Mouse (Mus musculus): ENCODE measurements around the gene Olfr815. TPM values are rescaled to one million over a fixed set of nuclear protein-coding genes. Genes with fewer than 3 reads are reported as not detected.

Olfr815 gene
- not detected for polyA plus RNA-seq (2014; fragmentation: Illumina TruSeq; extraction: RNeasy Lipid Tissue Mini Kit (QIAGEN cat#74804); ENCODE audit: low read depth, low replicate concordance)

DNA sequence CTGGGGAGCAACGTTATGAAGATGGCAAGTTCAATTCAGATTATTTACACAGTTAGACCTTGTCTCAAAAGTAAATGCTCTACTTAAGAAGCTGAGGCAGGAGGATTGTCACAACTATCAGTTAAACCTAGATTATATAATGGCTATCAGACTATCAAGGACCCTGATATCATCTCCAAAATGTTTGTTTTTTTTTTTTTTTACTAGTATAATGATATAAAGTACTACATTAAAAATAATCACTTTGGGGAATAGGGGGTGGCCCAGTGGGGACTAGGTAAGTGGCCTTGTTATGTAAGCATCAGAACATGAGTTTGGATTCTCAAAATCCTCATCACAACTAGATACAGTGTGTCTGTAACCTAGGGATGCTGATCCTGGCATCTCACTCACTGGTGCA is at the start of gene Olfr815:
Gene Olfr815 (minus strand): TSS at position 101 of the 400 bp plus-strand sequence.

DNA sequence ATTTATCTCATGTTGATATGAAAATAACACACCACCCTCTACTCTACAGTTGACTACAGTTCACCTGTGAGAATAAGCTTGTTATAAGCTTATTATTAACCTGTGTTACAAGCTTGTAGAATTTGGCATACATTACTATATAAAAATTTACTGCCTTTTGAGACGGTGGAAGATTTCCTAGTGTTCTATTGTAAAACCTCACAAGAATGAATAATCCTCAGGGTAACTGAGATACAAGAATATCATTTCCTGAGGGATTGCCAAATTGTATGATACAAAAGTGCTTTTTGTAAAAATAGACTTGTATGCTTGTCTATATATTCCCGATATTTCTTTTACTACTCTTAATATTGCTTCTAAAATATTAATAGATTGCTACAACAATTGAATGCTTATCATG is 43.3 kb upstream of the Olfr815 start, which contains the start of gene Olfr818:
Gene Olfr818 (minus strand): TSS at position 101 of the 400 bp plus-strand sequence.

GRCm38 (mm10) chr10:129915497-129915896 is 9.8 kb upstream of the Olfr815 start, which contains the start of gene Olfr816:
Gene Olfr816, minus strand, starts transcription at chr10:129915597.

GRCm38 (mm10) chr10:129879751-129880150 is 25.9 kb downstream of the Olfr815 start, which contains the start of gene Olfr814:
Gene Olfr814, minus strand, starts transcription at chr10:129879851.

GRCm38 (mm10) chr10:129855067-129855466 is 50.6 kb downstream of the Olfr815 start, which contains the start of gene Olfr813:
Gene Olfr813, plus strand, starts transcription at chr10:129855367.

Other genes with a start within 250 kb of the Olfr815 start
- gene Olfr800, start 248.2 kb downstream of the Olfr815 start, polyA plus RNA-seq (2014; fragmentation: Illumina TruSeq; extraction: RNeasy Lipid Tissue Mini Kit (QIAGEN cat#74804); ENCODE audit: low read depth, low replicate concordance), result not detected
- gene Olfr801, start 232.0 kb downstream of the Olfr815 start, polyA plus RNA-seq (2014; fragmentation: Illumina TruSeq; extraction: RNeasy Lipid Tissue Mini Kit (QIAGEN cat#74804); ENCODE audit: low read depth, low replicate concordance), result not detected
- gene Olfr802, start 217.7 kb downstream of the Olfr815 start, polyA plus RNA-seq (2014; fragmentation: Illumina TruSeq; extraction: RNeasy Lipid Tissue Mini Kit (QIAGEN cat#74804); ENCODE audit: low read depth, low replicate concordance), result not detected
- gene Olfr803, start 211.6 kb downstream of the Olfr815 start, polyA plus RNA-seq (2014; fragmentation: Illumina TruSeq; extraction: RNeasy Lipid Tissue Mini Kit (QIAGEN cat#74804); ENCODE audit: low read depth, low replicate concordance), result not detected
- gene Olfr804, start 202.7 kb downstream of the Olfr815 start, polyA plus RNA-seq (2014; fragmentation: Illumina TruSeq; extraction: RNeasy Lipid Tissue Mini Kit (QIAGEN cat#74804); ENCODE audit: low read depth, low replicate concordance), result not detected
- not detected for gene Olfr805, start 176.5 kb downstream of the Olfr815 start, polyA plus RNA-seq (2014; fragmentation: Illumina TruSeq; extraction: RNeasy Lipid Tissue Mini Kit (QIAGEN cat#74804); ENCODE audit: low read depth, low replicate concordance)
- gene Olfr806, start 163.9 kb downstream of the Olfr815 start, polyA plus RNA-seq (2014; fragmentation: Illumina TruSeq; extraction: RNeasy Lipid Tissue Mini Kit (QIAGEN cat#74804); ENCODE audit: low read depth, low replicate concordance), result not detected
- not detected for gene Olfr807, start 148.1 kb downstream of the Olfr815 start, polyA plus RNA-seq (2014; fragmentation: Illumina TruSeq; extraction: RNeasy Lipid Tissue Mini Kit (QIAGEN cat#74804); ENCODE audit: low read depth, low replicate concordance)
- not detected for gene Olfr808, start 140.4 kb downstream of the Olfr815 start, polyA plus RNA-seq (2014; fragmentation: Illumina TruSeq; extraction: RNeasy Lipid Tissue Mini Kit (QIAGEN cat#74804); ENCODE audit: low read depth, low replicate concordance)
- gene Olfr809, start 131.2 kb downstream of the Olfr815 start, polyA plus RNA-seq (2014; fragmentation: Illumina TruSeq; extraction: RNeasy Lipid Tissue Mini Kit (QIAGEN cat#74804); ENCODE audit: low read depth, low replicate concordance), result not detected
- gene Olfr810, start 111.0 kb downstream of the Olfr815 start, polyA plus RNA-seq (2014; fragmentation: Illumina TruSeq; extraction: RNeasy Lipid Tissue Mini Kit (QIAGEN cat#74804); ENCODE audit: low read depth, low replicate concordance), result not detected
- not detected for gene Olfr811, start 101.5 kb downstream of the Olfr815 start, polyA plus RNA-seq (2014; fragmentation: Illumina TruSeq; extraction: RNeasy Lipid Tissue Mini Kit (QIAGEN cat#74804); ENCODE audit: low read depth, low replicate concordance)
- not detected for gene Olfr812, start 59.8 kb downstream of the Olfr815 start, polyA plus RNA-seq (2014; fragmentation: Illumina TruSeq; extraction: RNeasy Lipid Tissue Mini Kit (QIAGEN cat#74804); ENCODE audit: low read depth, low replicate concordance)
- not detected for gene Olfr813, start 50.5 kb downstream of the Olfr815 start, polyA plus RNA-seq (2014; fragmentation: Illumina TruSeq; extraction: RNeasy Lipid Tissue Mini Kit (QIAGEN cat#74804); ENCODE audit: low read depth, low replicate concordance)
- gene Olfr814, start 26.0 kb downstream of the Olfr815 start, polyA plus RNA-seq (2014; fragmentation: Illumina TruSeq; extraction: RNeasy Lipid Tissue Mini Kit (QIAGEN cat#74804); ENCODE audit: low read depth, low replicate concordance), result not detected
- gene Olfr816, start 9.7 kb upstream of the Olfr815 start, polyA plus RNA-seq (2014; fragmentation: Illumina TruSeq; extraction: RNeasy Lipid Tissue Mini Kit (QIAGEN cat#74804); ENCODE audit: low read depth, low replicate concordance), result not detected
- gene Olfr818, start 43.2 kb upstream of the Olfr815 start, polyA plus RNA-seq (2014; fragmentation: Illumina TruSeq; extraction: RNeasy Lipid Tissue Mini Kit (QIAGEN cat#74804); ENCODE audit: low read depth, low replicate concordance), result not detected
- gene Olfr819, start 61.4 kb upstream of the Olfr815 start, polyA plus RNA-seq (2014; fragmentation: Illumina TruSeq; extraction: RNeasy Lipid Tissue Mini Kit (QIAGEN cat#74804); ENCODE audit: low read depth, low replicate concordance), result not detected
- not detected for gene Olfr247, start 70.3 kb upstream of the Olfr815 start, polyA plus RNA-seq (2014; fragmentation: Illumina TruSeq; extraction: RNeasy Lipid Tissue Mini Kit (QIAGEN cat#74804); ENCODE audit: low read depth, low replicate concordance)
- not detected for gene Gm10310, start 79.2 kb upstream of the Olfr815 start, polyA plus RNA-seq (2014; fragmentation: Illumina TruSeq; extraction: RNeasy Lipid Tissue Mini Kit (QIAGEN cat#74804); ENCODE audit: low read depth, low replicate concordance)
- not detected for gene Olfr820, start 106.8 kb upstream of the Olfr815 start, polyA plus RNA-seq (2014; fragmentation: Illumina TruSeq; extraction: RNeasy Lipid Tissue Mini Kit (QIAGEN cat#74804); ENCODE audit: low read depth, low replicate concordance)
- not detected for gene Olfr821, start 124.5 kb upstream of the Olfr815 start, polyA plus RNA-seq (2014; fragmentation: Illumina TruSeq; extraction: RNeasy Lipid Tissue Mini Kit (QIAGEN cat#74804); ENCODE audit: low read depth, low replicate concordance)
- not detected for gene Olfr822, start 165.3 kb upstream of the Olfr815 start, polyA plus RNA-seq (2014; fragmentation: Illumina TruSeq; extraction: RNeasy Lipid Tissue Mini Kit (QIAGEN cat#74804); ENCODE audit: low read depth, low replicate concordance)
- gene Olfr823, start 209.5 kb upstream of the Olfr815 start, polyA plus RNA-seq (2014; fragmentation: Illumina TruSeq; extraction: RNeasy Lipid Tissue Mini Kit (QIAGEN cat#74804); ENCODE audit: low read depth, low replicate concordance), result not detected
- not detected for gene Olfr824, start 224.1 kb upstream of the Olfr815 start, polyA plus RNA-seq (2014; fragmentation: Illumina TruSeq; extraction: RNeasy Lipid Tissue Mini Kit (QIAGEN cat#74804); ENCODE audit: low read depth, low replicate concordance)

Measured in heart, adult 10 weeks (tissue).